ENCODE assay signal across 33 mouse cellular contexts in genomic region chr11:58107664-58108337, GRCm38 (mm10). TPM values are rescaled to one million over a fixed set of nuclear protein-coding genes. Genes with fewer than 3 reads are reported as not detected.
DNase-seq lines count a peak whose midpoint lies in the region; ATAC-seq and TF ChIP-seq lines count a peak whose summit lies in the region.
"Had no signal": no experiment of that assay in that cellular context is flagged by ENCODE, and none has a peak within 500 bp of the region (broad histone marks: within the 10 kb centered on the region; RNA-seq: fewer than 3 reads in every experiment).

No protein-coding gene starts in this region.

- H3K4me2 ChIP-seq in heart, embryonic 15.5 days, result no peak overlapping the region
- peak overlapping the region; percentile 92 for H3K4me2 ChIP-seq in CH12.LX (ENCODE audit: insufficient read depth, low read depth, poor library complexity, severe bottlenecking)
- H3K4me2 ChIP-seq: embryonic facial prominence, embryonic 13.5 days; forebrain, embryonic 12.5 days; heart, embryonic 12.5 days; hindbrain, embryonic 12.5 days; hindbrain, embryonic 15.5 days had no signal

- H3K4me3 ChIP-seq in heart, embryonic 15.5 days, result no peak overlapping the region
- H3K4me3 ChIP-seq in CH12.LX (replicated peaks in 1 of 3; ENCODE audit: low read depth in 2 of 3, low read length in 2 of 3, poor library complexity in 1 of 3), result peak overlapping the region in 2 of 3 experiments; percentile 26 to 51
- H3K4me3 ChIP-seq: embryonic facial prominence, embryonic 10.5 days; embryonic facial prominence, embryonic 13.5 days; erythroblast, embryonic 14.5 days; forebrain, embryonic 12.5 days; gastrocnemius, adult 2 months; heart, embryonic 12.5 days; hindbrain, embryonic 12.5 days; hindbrain, embryonic 15.5 days had no signal

- H3K27ac ChIP-seq in heart, embryonic 15.5 days, result no peak overlapping the region
- H3K27ac ChIP-seq in CH12.LX (ENCODE audit: insufficient read depth, low read depth), result peak overlapping the region; percentile 86
- H3K27ac ChIP-seq: embryonic facial prominence, embryonic 10.5 days; embryonic facial prominence, embryonic 13.5 days; forebrain, embryonic 12.5 days; hindbrain, embryonic 12.5 days; hindbrain, embryonic 15.5 days had no signal

- H3K9me3 ChIP-seq in heart, embryonic 15.5 days (replicated peaks), result no peaks in the 10 kb centered on the region
- no peaks in the 10 kb centered on the region for H3K9me3 ChIP-seq in CH12.LX (replicated peaks; ENCODE audit: low read length)
- H3K9me3 ChIP-seq: embryonic facial prominence, embryonic 10.5 days; embryonic facial prominence, embryonic 13.5 days; forebrain, embryonic 12.5 days; G1E; heart, embryonic 12.5 days; hindbrain, embryonic 12.5 days; hindbrain, embryonic 15.5 days had no signal

- TF ChIP-seq CTCF in CH12.LX (conservative IDR thresholded peaks at IDR 0.05 in 1 of 2, IDR thresholded peaks at IDR 0.05 in 1 of 2; ENCODE audit: low read depth in 2 of 2, low read length in 2 of 2), result no peak

- dilution Hi-C loops in CH12.LX (cut with MboI; ENCODE audit: extremely low pct_ligation_motif_present, extremely low pct_unique_long_range_greater_than_20kb, low sequenced_read_pairs), result no loop called here

- DNase-seq in heart, postnatal 10 days, result no peak
- DNase-seq in 416B (ENCODE audit: low read depth) (peak; percentile 60), CH12.LX (ENCODE audit: extremely low read depth) (peak; percentile 47)
- DNase-seq in cerebellum, adult 8-10 months, result no peak
- DNase-seq: adrenal gland, postnatal 14 days; cerebellum, adult 11 months; cerebellum, adult 2 months; cerebellum, postnatal 10 days; cerebellum, postnatal 36 days; gastrocnemius, adult 2 months; gastrocnemius, postnatal 14 days; heart, adult 18-20 months had no signal

- intact Hi-C loops in heart, postnatal 10 days (cut with DNase I), result no loop called here

- peak; percentile 76 for TF ChIP-seq EP300 in CH12.LX (IDR thresholded peaks at IDR 0.05; ENCODE audit: low read length)

- in situ Hi-C loops in CH12.LX (cut with MboI; ENCODE audit: low pct_ligation_motif_present, low pct_unique_long_range_greater_than_20kb, low sequenced_read_pairs), result no loop called here

- TF ChIP-seq RAD21 in CH12.LX (IDR thresholded peaks at IDR 0.05; ENCODE audit: low read depth, low read length), result no peak

- 85% methylated on average over 4 of the region's 4 CpGs for WGBS in heart, embryonic 15.5 days

- TF ChIP-seq POLR2A in CH12.LX (IDR thresholded peaks at IDR 0.05; ENCODE audit: low read depth, low read length), result no peak

- 0 out of 2 replicates have a peak overlapping the region, but pooled peaks have one; percentile 5 for H3K9ac ChIP-seq in heart, embryonic 15.5 days
- peak overlapping the region; percentile 41 for H3K9ac ChIP-seq in CH12.LX (ENCODE audit: insufficient read depth, low read depth)
- H3K9ac ChIP-seq: embryonic facial prominence, embryonic 13.5 days; forebrain, embryonic 12.5 days; forebrain, postnatal 0 days; heart, embryonic 12.5 days; hindbrain, embryonic 12.5 days; hindbrain, embryonic 15.5 days had no signal

- H3K4me1 ChIP-seq in heart, embryonic 15.5 days (replicated peaks), result peaks cover 17% of the 10 kb centered on the region
- H3K4me1 ChIP-seq in CH12.LX (ENCODE audit: control insufficient read depth in 1 of 2, insufficient read depth in 2 of 2), result peaks cover 13 to 54% of the 10 kb centered on the region in 2 experiments

- no peaks in the 10 kb centered on the region for H3K27me3 ChIP-seq in heart, embryonic 15.5 days
- no peaks in the 10 kb centered on the region for H3K27me3 ChIP-seq in CH12.LX (replicated peaks)
- H3K27me3 ChIP-seq: embryonic facial prominence, embryonic 13.5 days; forebrain, embryonic 12.5 days; heart, embryonic 12.5 days; hindbrain, embryonic 12.5 days; hindbrain, embryonic 15.5 days; Patski had no signal

- no peak for ATAC-seq in heart, embryonic 15.5 days (replicated peaks; ENCODE audit: insufficient number of reproducible peaks, insufficient read depth, low FRiP score, low read depth)
- ATAC-seq in granulocyte monocyte progenitor cell, adult 5-6 weeks (replicated peaks; ENCODE audit: poor library complexity, severe bottlenecking), result peak; percentile 20; the same call in 1 of the 2 replicates
- no peak for ATAC-seq in CD4-positive, CD25-positive, alpha-beta regulatory T cell, adult 4 months
- ATAC-seq: forebrain, postnatal 0 days; intestine, postnatal 0 days; Patski had no signal

- H3K79me2 ChIP-seq in CH12.LX (replicated peaks; ENCODE audit: control insufficient read depth, extremely low read depth, insufficient read depth, poor library complexity, severe bottlenecking), result peaks cover 71% of the 10 kb centered on the region

- peaks cover 33% of the 10 kb centered on the region for H3K36me3 ChIP-seq in heart, embryonic 15.5 days
- peaks cover 21 to 52% of the 10 kb centered on the region in 2 experiments for H3K36me3 ChIP-seq in CH12.LX (replicated peaks in 1 of 2; ENCODE audit: control insufficient read depth in 1 of 2, insufficient read depth in 1 of 2, low read length in 1 of 2)

TF ChIP-seq in CH12.LX, 34 proteins besides CTCF, POLR2A, EP300 and RAD21 (continues in another document):
- no peak for TF ChIP-seq E2F4 (IDR thresholded peaks at IDR 0.05; ENCODE audit: insufficient replicate concordance, low read depth, low read length)
- TF ChIP-seq NELFE (IDR thresholded peaks at IDR 0.05; ENCODE audit: low read depth, low read length), result no peak
- TF ChIP-seq ZKSCAN1 (IDR thresholded peaks at IDR 0.05; ENCODE audit: borderline replicate concordance, low read depth, low read length), result no peak
- no peak for TF ChIP-seq PAX5 (IDR thresholded peaks at IDR 0.05; ENCODE audit: low read length)
- TF ChIP-seq JUND (conservative IDR thresholded peaks at IDR 0.05; ENCODE audit: low read depth, low read length), result 0 out of 2 replicates have a peak, but pooled peaks have one; percentile 39
- no peak for TF ChIP-seq SMC3 (IDR thresholded peaks at IDR 0.05; ENCODE audit: low read depth, low read length)
- no peak for TF ChIP-seq ZNF384 (IDR thresholded peaks at IDR 0.05; ENCODE audit: low read depth, low read length)
- peak; percentile 46; the same call in 1 of the 2 replicates for TF ChIP-seq ELF1 (IDR thresholded peaks at IDR 0.05; ENCODE audit: low read depth, low read length)
- TF ChIP-seq JUN (IDR thresholded peaks at IDR 0.05; ENCODE audit: insufficient read depth, low read depth, low read length), result no peak
- 0 out of 2 replicates have a peak, but pooled peaks have one; percentile 33 for TF ChIP-seq MAZ (IDR thresholded peaks at IDR 0.05; ENCODE audit: low read depth, low read length)
- no peak for TF ChIP-seq GABPA (IDR thresholded peaks at IDR 0.05; ENCODE audit: insufficient replicate concordance, low read depth, low read length)
- 0 out of 2 replicates have a peak, but pooled peaks have one; percentile 43 for TF ChIP-seq CHD2 (IDR thresholded peaks at IDR 0.05; ENCODE audit: low read length)
- TF ChIP-seq HCFC1 (IDR thresholded peaks at IDR 0.05; ENCODE audit: low read depth, low read length), result peak; percentile 57
- TF ChIP-seq MAX (IDR thresholded peaks at IDR 0.05; ENCODE audit: low read length), result peak; percentile 15
- no peak; the same call in 1 of the 2 replicates for TF ChIP-seq CHD1 (IDR thresholded peaks at IDR 0.05; ENCODE audit: low read depth, low read length)
- TF ChIP-seq MXI1 (IDR thresholded peaks at IDR 0.05; ENCODE audit: low read depth, low read length), result peak; percentile 66; the same call in 1 of the 2 replicates
- no peak for TF ChIP-seq ZC3H11A (IDR thresholded peaks at IDR 0.05; ENCODE audit: low read depth, low read length)
- 0 out of 2 replicates have a peak, but pooled peaks have one; percentile 18 for TF ChIP-seq MEF2A (IDR thresholded peaks at IDR 0.05; ENCODE audit: borderline replicate concordance, low read depth, low read length)
- TF ChIP-seq USF1 (IDR thresholded peaks at IDR 0.05; ENCODE audit: low read depth, low read length), result no peak
- 0 out of 2 replicates have a peak, but pooled peaks have one; percentile 20 for TF ChIP-seq RCOR1 (conservative IDR thresholded peaks at IDR 0.05; ENCODE audit: low read depth, low read length)
- no peak for TF ChIP-seq KAT2A (IDR thresholded peaks at IDR 0.05; ENCODE audit: insufficient replicate concordance, low read length)
- no peak for TF ChIP-seq USF2 (conservative IDR thresholded peaks at IDR 0.05; ENCODE audit: low read depth, low read length)
- no peak for TF ChIP-seq MYC (IDR thresholded peaks at IDR 0.05; ENCODE audit: low read depth, low read length)
- TF ChIP-seq MAFK (IDR thresholded peaks at IDR 0.05; ENCODE audit: insufficient replicate concordance, low read length), result no peak
- TF ChIP-seq NRF1 (IDR thresholded peaks at IDR 0.05; ENCODE audit: low read depth, low read length), result no peak
- no peak for TF ChIP-seq UBTF (IDR thresholded peaks at IDR 0.05; ENCODE audit: low read depth, low read length)
- TF ChIP-seq ZMIZ1 (IDR thresholded peaks at IDR 0.05; ENCODE audit: low read depth, low read length), result no peak
- TF ChIP-seq ETS1 (conservative IDR thresholded peaks at IDR 0.05; ENCODE audit: low read depth, low read length), result no peak; the same call in 1 of the 2 replicates
- peak; percentile 77 for TF ChIP-seq IRF4 (IDR thresholded peaks at IDR 0.05; ENCODE audit: low read depth, low read length)

RNA-seq across cellular contexts. Expression of gene Cnot8, which starts 3.8 kb away (rescaled TPM):
- polyA plus RNA-seq in heart, embryonic 15.5 days (2015; fragmentation: Nextera tagmentation; extraction: Ambion mirVana), result 67.6 and 81.1 TPM in 2 replicates
- 10 to 100 TPM; 42.6 to 46.9 TPM for total RNA-seq in heart, postnatal 10 days (2021)
- total RNA-seq in CH12.LX (2012; rRNA removed) (90.2 and 93.8 TPM in 2 replicates), CH12.LX (2014; rRNA removed) (127 and 134 TPM in 2 replicates)
- 91.9 and 102 TPM in 2 replicates for polyA plus RNA-seq in CH12.LX (2012; ENCODE audit: insufficient read length, low read depth)
- 79.5 and 85.5 TPM in 2 replicates for total RNA-seq in granulocyte monocyte progenitor cell, adult 5-6 weeks (2014; fragmentation: Nextera tagmentation)
- total RNA-seq in granulocyte monocyte progenitor cell, adult 5-6 weeks (2017), result 117 and 126 TPM in 2 replicates
- 10 to 100 TPM; 89.2 to 97.8 TPM for polyA plus RNA-seq in CD4-positive, CD25-positive, alpha-beta regulatory T cell, adult 4 months (2017; shearing (Covaris generic))

RNA-seq across cellular contexts. Expression of gene Gm12248, which starts 14.9 kb away (rescaled TPM):
- polyA plus RNA-seq in heart, embryonic 15.5 days (2015; fragmentation: Nextera tagmentation; extraction: Ambion mirVana), result not detected in 2 replicates
- not detected for total RNA-seq in heart, postnatal 10 days (2021)
- total RNA-seq in CH12.LX (2012; rRNA removed) (0.13 TPM in 1 of 2 replicates, not detected in the other), CH12.LX (2014; rRNA removed) (not detected in 2 replicates)
- not detected in 2 replicates for polyA plus RNA-seq in CH12.LX (2012; ENCODE audit: insufficient read length, low read depth)
- total RNA-seq in granulocyte monocyte progenitor cell, adult 5-6 weeks (2014; fragmentation: Nextera tagmentation), result not detected in 2 replicates
- 0.21 TPM in 1 of 2 replicates, not detected in the other for total RNA-seq in granulocyte monocyte progenitor cell, adult 5-6 weeks (2017)
- under 1 TPM; 0.38 to 0.71 TPM for polyA plus RNA-seq in CD4-positive, CD25-positive, alpha-beta regulatory T cell, adult 4 months (2017; shearing (Covaris generic))
- total RNA-seq: forebrain, postnatal 0 days; gastrocnemius, adult 2 months; gastrocnemius, postnatal 14 days; gastrocnemius, postnatal 4 days; heart, adult 18-20 months; heart, postnatal 25 days; hematopoietic stem cell, adult 5-6 weeks had no signal
- polyA plus RNA-seq: cerebellum, adult 2 months; cortical plate, adult 2 months; embryonic facial prominence, embryonic 10.5 days; embryonic facial prominence, embryonic 13.5 days; erythroblast, embryonic 14.5 days; forebrain, embryonic 12.5 days; forebrain, postnatal 0 days; frontal cortex, adult 2 months; heart, embryonic 12.5 days; heart, embryonic 16.5 days; intestine, embryonic 14.5 days; intestine, postnatal 0 days; Patski had no signal

Comparison
In these comparisons a context has a peak if more than half of its experiments do, and no peak if none do; other contexts are left out.
1. DNase-seq: peak in 416B (single experiment) and CH12.LX (single experiment); none in heart, postnatal 10 days (0 of 2) and cerebellum, adult 8-10 months (single experiment).